Mouse (Mus musculus): Measurements from ENCODE around the gene Lcor.

Gene Lcor

GRCm38 (mm10) chr19:41474943-41475342 lies 7.5 kb upstream of the Lcor start:
- DNase-seq (ENCODE audit: low spot score in 2 of 2), result no peak

GRCm38 (mm10) chr19:41476530-41477249 lies 5.7 kb upstream of the Lcor start:
- no peak for DNase-seq (ENCODE audit: low spot score in 2 of 2)

- DNase-seq (ENCODE audit: low spot score in 2 of 2), result peak; percentile 14 to 33
Observed at GRCm38 (mm10) chr19:41481030-41481886, 1.2 kb upstream of the Lcor start.

GRCm38 (mm10) chr19:41481887-41482189 lies 599 bp upstream of the Lcor start:
- DNase-seq (ENCODE audit: low spot score in 2 of 2), result no peak

GRCm38 (mm10) chr19:41482909-41483444 lies 540 bp downstream of the Lcor start:
- peak; percentile 77 to 82 for DNase-seq (ENCODE audit: low spot score in 2 of 2)

- peak; percentile 7 to 21 for DNase-seq (ENCODE audit: low spot score in 2 of 2)
Observed at GRCm38 (mm10) chr19:41483445-41484040, 1.1 kb downstream of the Lcor start.

GRCm38 (mm10) chr19:41484361-41484760 lies 1.9 kb downstream of the Lcor start:
- no peak for DNase-seq (ENCODE audit: low spot score in 2 of 2)

- DNase-seq (ENCODE audit: low spot score in 2 of 2), result peak in 1 of 2 experiments; percentile 37
Observed at GRCm38 (mm10) chr19:41495382-41496032, 13.1 kb downstream of the Lcor start.

- no peak for DNase-seq (ENCODE audit: low spot score in 2 of 2)
Observed at GRCm38 (mm10) chr19:41496058-41496457, 13.6 kb downstream of the Lcor start.

- no peak for DNase-seq (ENCODE audit: low spot score in 2 of 2)
Observed at GRCm38 (mm10) chr19:41507872-41508271, 25.4 kb downstream of the Lcor start.

- no peak for DNase-seq (ENCODE audit: low spot score in 2 of 2)
Observed at GRCm38 (mm10) chr19:41514836-41515235, 32.4 kb downstream of the Lcor start.

GRCm38 (mm10) chr19:41515549-41515948 lies 33.1 kb downstream of the Lcor start:
- no peak for DNase-seq (ENCODE audit: low spot score in 2 of 2)

- no peak for DNase-seq (ENCODE audit: low spot score in 2 of 2)
Observed at GRCm38 (mm10) chr19:41517006-41517405, 34.6 kb downstream of the Lcor start.

GRCm38 (mm10) chr19:41519121-41519520 lies 36.7 kb downstream of the Lcor start:
- no peak for DNase-seq (ENCODE audit: low spot score in 2 of 2)

- no peak for DNase-seq (ENCODE audit: low spot score in 2 of 2)
Observed at GRCm38 (mm10) chr19:41522246-41522645, 39.8 kb downstream of the Lcor start.

- DNase-seq (ENCODE audit: low spot score in 2 of 2), result no peak
Observed at GRCm38 (mm10) chr19:41523798-41524563, 41.5 kb downstream of the Lcor start.

GRCm38 (mm10) chr19:41529169-41529568 lies 46.7 kb downstream of the Lcor start:
- DNase-seq (ENCODE audit: low spot score in 2 of 2), result no peak

GRCm38 (mm10) chr19:41534021-41534420 lies 51.6 kb downstream of the Lcor start:
- no peak for DNase-seq (ENCODE audit: low spot score in 2 of 2)

GRCm38 (mm10) chr19:41556981-41557380 lies 74.5 kb downstream of the Lcor start:
- DNase-seq (ENCODE audit: low spot score in 2 of 2), result no peak

GRCm38 (mm10) chr19:41557491-41557890 lies 75.1 kb downstream of the Lcor start:
- no peak for DNase-seq (ENCODE audit: low spot score in 2 of 2)

- no peak for DNase-seq (ENCODE audit: low spot score in 2 of 2)
Observed at GRCm38 (mm10) chr19:41558891-41559486, 76.6 kb downstream of the Lcor start.
